Mouse (Mus musculus): ENCODE results near the gene Rbm44.

Gene Rbm44

DNA sequence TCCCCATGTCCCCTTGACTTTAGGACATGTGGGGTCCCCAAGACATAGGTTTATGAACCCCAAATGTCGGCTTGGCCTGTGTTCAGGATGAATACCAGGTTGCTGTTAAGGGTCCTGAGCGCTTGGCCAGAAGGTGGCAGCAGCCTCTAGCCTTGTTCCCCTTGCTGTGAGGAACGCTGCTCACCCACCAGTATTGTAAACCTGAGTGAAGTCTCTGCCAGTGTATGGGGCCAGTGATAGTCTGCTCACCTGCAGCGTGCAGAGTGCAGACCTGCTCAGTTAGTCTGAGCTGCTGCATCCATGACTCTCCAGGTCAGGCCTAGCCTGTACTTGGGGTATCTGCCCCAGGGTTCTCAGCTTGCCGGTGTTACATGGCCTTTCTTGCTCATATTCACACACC lies 34.2 kb downstream of the Rbm44 start:
- peak; percentile 80 for DNase-seq (ENCODE audit: low spot score)

DNA sequence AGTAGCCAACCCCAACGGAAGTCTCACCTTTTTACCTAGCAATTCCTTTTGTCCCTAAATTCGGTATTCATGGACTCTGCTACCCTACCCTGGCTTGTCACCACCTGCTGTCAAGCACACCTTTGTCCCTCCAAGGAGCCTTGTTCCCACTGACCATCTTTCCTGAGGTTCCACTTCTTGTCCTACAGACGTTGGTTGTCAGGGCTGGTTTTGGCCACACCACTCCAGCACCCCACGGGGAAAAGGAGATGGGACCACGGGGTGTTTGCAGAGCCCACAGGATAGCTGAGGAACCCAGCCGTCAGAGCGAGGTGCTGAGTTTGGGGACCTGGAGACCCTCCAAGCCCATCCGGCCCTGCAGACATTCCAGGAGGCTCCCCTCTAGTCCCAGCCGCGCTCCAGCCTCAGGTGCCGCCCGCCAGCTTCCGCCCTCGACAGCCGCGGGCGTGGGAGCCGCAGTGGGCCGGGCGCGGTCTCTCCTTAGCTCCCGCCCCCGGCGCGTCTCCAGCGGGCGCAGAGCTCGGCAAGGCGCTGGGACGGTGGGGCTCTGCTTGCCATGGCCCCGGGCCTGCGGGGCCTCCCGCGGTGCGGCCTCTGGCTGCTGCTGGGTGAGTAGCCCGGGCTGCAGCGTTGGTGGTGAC lies 34.8 kb downstream of the Rbm44 start, which contains the start of gene Ramp1:
Gene Ramp1, plus strand, starts transcription at position 290 of the 641 bp plus-strand sequence.
- DNase-seq (ENCODE audit: low spot score), result peak; percentile 68

DNA sequence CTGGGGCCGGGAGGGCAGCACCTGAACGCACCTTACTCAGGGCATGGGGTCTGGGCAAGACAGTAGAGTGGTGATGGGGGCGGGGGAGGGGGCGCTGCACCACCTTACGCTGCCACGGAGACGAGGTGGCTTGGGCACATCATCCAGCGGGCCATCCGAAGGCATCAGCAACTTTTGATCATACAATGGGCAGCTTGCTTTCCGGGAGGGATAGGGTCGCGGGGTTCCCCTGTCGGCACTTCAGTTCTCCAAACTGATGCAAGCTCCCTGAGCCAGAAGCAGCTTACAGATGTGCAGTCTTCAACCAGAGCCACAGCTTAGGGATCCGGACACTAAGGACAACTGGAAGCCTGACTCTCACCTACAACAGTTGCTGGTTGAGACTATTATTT lies 35.3 kb downstream of the Rbm44 start:
- peak; percentile 42 for DNase-seq (ENCODE audit: low spot score)

DNA sequence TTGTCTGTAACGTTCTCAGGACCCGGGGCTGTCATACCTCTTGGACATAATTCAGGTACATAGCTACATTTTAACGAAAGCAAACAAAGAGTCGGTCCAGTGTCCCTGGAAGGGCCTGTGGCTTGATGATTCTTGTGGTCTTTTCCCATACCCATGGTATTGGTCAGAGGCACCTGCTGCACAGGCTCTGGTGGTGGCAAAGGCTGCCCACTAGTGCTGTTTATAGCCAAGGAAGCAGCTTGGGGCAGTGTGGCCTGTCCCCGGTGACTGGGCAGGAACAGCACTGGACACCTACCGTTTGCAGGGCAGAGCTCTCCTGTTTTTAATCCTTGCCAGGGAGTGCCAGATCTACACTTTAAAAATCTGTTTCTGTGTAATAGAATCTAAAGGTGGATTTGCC lies 35.8 kb downstream of the Rbm44 start:
- peak; percentile 38 for DNase-seq (ENCODE audit: low spot score)

DNA sequence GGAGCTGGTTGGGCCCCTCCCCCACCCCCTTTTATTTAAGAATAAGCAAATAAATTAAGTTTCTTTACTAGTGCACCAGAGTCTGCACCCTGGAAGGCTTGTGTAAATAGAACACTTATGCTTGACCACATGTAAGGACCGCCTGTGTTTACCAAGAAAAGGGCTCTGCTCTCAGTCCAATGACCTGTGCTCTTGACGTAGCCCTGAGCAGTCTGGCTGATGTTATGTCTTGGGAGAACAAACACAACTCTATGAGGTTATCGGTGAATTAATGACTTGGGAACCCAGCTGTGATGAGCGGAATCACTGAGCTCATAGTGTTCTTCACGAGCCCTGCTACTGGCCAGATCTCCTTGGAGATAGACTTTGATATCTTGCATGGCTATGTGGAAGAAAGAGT lies 36.4 kb downstream of the Rbm44 start:
- DNase-seq (ENCODE audit: low spot score), result peak; percentile 14

DNA sequence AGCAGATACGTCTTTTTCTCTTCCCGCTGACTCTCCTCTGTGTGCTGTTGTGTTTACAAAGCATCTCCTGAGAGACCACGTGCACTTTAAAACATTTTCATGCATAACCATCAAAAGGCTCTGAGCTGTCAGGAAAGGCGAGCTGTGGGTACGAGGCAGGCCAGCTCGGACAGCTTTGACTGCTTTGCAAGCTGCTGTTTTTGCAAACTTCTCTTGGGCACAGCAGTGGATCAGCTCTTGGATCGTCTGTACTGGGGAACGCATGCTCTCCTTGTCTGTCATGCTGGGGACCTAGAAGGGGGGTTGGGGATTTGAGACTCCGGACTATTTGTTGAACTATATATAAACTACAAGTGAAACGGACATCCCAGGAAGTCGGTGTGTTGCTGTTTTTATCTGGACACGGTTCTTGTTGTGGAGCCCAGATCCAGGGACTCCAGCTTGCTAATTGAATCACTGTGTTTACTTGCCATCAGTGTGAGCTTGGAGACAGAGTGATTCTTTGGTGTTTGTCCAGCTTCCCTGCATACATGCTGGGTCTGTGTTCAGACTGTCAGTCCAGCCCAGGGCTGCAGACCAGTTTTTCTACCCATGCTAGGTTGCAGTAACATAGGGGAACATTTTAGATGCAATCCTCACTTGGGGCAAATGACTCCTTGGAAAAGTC lies 37.0 kb downstream of the Rbm44 start:
- DNase-seq (ENCODE audit: low spot score), result peak; percentile 31

DNA sequence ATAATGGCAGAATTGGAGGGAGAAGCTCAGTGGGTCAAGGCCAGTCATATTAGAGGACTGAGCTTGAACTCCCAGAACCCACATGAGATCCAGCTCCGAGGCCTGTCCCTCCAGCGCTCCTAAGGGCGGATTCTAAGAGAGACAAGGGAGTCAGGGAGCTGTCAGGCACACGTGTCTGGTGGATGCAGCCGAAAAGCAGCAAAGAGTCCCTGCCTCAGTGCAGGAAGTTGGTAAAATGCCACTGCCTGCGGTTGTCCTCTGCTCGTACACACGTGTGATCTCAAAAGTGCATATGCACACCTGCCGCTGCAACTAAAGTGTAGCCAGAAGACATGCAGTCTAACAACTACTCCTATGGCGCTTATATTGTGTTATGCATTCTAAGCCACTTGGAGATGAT lies 38.4 kb downstream of the Rbm44 start:
- DNase-seq (ENCODE audit: low spot score), result peak; percentile 29

DNA sequence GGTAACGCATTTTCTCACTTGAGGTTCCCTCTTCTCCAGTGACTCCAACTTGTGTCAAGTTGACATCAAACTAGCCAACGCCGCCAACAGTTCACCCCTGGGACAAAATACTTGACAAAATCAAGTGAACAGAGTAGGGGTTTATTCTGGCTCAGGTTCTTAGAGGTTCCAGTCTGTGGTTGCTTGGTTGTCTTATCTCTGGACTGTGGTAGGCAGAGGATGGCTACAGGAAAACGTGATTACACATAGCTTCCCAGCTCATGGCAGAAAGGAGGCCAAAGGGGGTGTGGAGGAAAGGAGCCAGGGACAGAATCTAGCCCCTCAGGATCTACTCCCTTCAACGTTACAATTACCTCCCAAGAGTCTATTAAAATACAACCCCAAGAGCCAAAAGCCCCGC lies 41.8 kb downstream of the Rbm44 start:
- no peak for DNase-seq (ENCODE audit: low spot score)

DNA sequence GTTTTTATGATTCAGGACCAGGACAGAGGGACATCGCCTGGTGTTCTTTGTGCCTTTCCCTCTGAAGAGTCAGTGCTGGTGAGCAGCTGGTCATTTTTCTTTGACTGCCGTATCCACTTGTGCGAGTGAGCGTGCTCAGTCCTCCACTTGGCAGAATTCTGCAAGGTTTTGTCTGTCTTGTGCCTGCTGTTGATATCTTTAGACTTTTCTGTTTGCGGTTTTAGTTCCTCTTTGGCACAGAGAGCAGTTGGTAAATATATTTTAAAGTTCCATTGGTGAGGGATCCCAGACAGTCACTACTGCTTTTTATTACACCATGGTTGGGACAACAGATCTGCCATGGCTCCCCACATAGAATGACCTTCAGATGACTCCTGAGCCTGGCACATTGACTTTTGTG lies 42.4 kb downstream of the Rbm44 start:
- DNase-seq (ENCODE audit: low spot score), result no peak

DNA sequence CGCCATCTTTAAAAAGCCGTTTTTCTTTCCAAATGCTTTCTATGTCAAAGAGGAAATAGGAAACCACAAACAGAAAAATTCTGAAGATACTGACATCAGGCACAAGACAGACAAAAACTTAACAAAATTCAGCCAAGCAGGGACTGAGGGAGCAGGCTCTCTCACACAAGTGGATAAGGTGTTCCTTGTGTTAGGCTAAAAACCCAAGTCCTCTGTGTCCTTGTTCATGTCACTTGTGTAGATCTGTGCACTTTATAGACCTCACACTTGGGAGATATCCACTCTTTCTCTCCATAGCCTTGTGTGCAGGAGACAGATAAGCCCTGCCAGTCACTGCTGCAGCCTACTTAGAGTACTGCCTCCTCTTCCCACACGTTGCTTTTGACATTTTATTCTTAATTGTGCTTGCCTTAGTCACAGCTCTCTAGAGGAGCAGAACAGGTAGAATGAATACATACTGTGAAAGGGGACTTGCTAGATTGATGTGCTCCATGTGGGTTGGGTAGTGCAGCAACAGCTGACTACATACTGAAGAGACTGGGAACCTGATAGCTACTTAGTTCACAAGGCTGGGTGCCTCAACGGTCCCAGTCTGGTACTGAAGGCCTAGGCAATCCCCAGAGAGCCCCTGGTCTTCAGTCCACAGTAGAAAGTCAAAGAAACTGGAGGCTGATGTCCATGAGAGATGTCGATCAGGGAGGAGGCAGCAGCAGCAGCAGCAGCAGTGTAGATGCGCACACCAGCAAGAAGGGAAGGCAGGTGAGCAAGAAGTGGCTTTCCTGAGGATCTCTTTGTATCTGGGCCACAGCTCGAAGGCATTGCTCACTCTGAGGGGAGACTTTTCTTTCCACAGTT lies 43.1 kb downstream of the Rbm44 start:
- no peak for DNase-seq (ENCODE audit: low spot score)

DNA sequence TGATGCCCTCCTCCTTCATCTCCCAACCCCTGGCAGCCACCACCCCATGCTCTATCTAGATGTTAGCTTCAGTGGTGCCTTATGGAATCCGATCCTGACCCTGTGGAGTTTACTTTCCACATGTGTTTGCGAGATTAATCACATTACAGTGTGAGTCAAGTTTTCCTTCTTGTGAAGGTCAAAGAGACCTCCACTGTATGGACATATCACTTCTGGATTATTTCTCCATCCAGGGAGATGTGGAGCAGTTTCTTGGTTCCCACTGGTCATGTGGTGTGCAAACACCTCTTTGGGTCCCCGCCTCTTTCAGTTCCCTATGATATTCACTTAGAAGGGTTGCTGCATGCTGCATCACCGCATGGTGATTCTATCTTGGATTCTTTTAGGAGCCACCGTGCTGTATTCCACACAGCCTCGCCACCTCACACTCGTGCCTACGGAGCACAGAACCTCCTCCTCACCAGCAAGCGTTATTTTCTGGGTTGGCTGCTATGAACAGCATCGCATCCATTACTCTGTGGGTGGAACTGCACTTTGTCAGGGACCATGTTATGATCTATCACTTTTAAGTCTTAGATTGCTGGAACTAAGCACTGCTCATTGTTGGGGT lies 44.1 kb downstream of the Rbm44 start:
- no peak for DNase-seq (ENCODE audit: low spot score)

DNA sequence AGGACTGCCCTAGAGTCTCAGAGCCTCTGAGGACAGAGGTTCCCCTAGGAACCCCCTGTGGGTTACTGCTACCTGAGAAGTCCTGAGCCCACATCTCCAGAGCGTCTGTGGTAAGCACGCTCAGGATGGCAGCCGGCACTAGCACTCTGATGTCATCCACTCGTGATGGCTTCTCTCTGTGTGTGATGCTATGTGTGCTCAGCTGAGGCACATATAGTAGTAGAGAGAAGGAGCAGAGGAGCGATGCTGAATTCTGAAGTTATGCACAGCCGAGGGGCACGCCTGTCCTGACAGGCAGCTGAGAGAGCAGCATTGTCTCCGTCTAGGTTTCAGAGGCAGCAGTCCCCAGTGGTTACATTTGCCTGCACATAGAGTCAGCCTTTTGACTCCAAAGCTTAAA lies 47.3 kb downstream of the Rbm44 start:
- no peak for DNase-seq (ENCODE audit: low spot score)

DNA sequence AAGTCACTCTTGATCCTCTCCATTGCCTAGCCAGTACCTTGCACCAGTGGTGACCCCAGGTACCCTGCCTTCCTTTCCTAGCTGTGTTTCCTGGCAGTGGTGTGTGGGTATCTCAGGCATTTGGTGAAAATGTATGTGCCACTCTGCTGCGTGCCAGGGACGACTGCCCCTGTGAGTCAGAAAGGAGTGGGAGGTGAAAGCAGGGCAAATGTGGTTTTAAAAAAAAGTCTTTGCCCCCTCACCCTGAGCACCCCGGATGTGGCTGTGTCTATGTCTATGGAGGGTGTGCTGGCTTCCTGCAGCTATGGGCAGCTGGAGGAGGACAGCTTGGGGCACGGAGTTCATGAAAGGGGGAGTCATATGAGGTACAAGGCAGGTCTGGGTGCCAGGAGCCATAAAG lies 48.4 kb downstream of the Rbm44 start:
- DNase-seq (ENCODE audit: low spot score), result no peak

DNA sequence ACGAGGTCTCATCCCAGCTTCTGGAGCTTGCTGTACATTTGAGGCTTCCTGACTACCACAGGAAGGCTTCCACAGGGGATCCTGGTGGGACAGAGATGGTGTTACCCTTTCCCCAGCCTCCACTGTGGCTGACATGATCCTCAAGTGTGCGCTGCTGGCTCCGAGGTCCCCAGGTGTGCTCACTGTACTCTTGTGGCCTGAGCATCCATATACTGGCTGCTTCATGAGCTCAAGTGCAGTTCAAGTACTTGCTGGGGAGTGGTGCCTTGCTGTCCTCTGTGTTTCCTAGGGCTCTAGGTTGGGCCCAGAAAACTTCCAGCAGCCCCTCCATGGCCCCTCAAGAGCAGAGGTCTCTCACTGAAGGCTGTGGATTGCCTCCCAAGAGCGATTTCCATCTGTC lies 48.8 kb downstream of the Rbm44 start:
- no peak for DNase-seq (ENCODE audit: low spot score)

DNA sequence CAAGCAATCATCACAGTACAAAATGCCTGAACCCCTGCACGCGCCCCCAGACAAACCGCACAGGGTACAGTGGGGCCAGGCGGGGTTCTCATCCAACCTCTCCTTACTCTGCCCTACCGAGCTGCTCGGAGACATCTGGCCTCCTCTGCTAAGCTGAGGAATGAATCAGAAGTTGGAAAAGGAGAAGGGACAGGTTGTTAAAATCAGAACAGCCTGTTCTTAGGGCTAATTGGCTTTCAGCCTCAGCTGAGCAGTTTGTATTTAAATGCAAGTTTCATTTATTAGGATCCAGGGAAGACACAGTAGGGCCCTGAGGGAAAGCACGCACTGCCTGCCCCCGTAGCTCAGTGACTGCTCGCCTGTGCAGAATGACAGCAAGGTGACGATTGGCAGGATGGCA lies 54.9 kb downstream of the Rbm44 start:
- DNase-seq (ENCODE audit: low spot score), result no peak

DNA sequence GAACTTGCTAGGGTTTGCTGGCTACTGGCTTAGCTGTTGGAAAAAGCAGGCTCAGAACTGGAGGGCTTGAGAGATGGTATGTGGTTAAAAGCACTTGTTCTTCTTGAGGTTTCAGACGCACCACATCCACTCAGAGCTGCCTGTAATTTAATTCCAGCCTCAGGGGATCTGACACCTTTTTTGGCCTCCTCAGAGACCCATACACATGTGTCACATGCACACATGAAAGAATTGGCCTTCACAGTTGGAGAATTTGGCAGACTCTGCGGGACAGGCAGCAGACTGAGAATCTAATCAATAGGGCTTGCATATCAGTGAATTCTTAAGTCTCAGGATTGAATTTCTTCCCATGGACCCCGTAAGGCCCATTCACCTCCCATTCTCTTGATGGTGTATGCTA lies 56.2 kb downstream of the Rbm44 start:
- no peak for DNase-seq (ENCODE audit: low spot score)

DNA sequence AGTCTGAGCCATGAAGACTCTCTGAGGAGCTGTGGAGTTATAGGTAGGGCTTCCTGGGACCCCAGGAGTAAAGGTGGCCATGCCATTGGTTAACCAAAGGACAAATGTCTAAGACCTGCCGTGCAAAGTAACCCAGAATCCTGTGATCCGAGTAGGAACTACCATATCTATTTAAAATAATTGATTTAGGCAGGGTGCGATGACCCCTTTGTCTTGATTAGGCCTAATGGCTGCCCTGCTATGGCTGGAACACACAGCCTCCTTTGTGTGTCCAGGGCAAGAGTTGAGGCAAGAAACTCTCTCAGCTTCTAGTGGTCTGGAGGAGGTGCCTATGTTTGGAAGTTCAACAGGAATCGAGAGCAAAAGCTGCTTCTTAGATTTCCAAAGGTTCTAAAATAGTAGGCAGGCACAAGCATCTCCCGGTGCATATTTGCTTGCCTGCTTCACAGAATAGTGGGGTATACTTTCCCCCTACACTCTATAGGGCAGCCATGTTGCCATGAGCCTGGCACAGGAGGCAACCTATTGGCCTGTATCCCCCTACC lies 59.4 kb downstream of the Rbm44 start:
- DNase-seq (ENCODE audit: low spot score), result no peak

DNA sequence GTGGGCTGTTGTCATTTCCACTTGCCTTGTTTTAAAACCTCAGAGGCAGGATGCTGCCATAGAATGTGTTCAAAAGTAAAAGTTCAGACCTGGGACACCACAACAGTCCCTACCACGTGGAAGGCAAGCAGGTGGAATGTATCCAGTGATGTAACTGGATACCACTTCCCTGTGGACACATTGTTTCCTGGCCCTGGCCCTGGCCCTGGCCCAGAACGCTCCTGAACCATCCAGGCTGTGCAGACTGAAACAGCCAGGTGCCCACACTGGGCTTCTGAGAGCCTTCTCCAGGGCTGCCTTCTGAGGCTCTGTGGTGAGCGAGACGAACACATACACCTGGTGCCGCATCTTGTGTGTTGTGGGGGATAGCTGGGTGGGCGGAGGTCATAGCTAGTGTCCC lies 60.8 kb downstream of the Rbm44 start:
- no peak for DNase-seq (ENCODE audit: low spot score)

DNA sequence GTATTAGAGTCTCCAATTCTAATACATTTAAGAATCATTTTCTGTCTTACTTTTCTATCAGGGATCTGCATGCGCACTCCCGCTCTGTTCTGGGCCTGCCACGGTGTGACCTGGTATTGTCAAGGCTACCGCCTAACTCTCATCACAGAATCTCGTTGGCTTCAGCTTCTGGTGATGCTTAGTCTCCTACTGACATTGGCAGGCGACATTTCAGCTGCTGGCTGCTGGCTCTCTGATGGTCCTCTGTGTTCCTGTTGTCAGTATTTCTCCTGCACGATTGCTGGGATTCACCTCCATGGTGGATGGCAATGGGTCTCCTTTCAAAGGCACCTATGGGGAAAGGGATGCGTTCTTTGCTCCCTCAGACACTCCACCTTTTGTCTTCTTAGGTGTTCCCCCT lies 61.4 kb downstream of the Rbm44 start:
- DNase-seq (ENCODE audit: low spot score), result no peak

DNA sequence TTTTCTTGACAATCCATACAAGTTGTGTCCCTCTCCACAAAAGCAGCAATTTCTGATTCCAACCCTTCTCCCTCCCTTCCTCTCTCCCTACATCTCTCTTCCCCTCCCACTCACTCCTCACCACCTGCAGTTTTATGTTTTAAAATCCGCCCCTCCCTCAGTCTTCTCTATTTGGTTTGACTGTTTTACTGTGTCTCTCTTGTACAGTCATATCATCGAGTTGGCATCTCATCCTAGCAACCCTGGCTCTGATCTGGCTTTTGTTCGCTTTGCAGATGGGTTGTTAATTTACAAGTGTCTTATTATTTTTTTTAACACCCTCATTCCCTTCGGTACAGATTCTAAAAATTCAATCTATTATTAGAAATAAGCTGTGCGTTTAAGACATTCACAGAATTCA lies 62.0 kb downstream of the Rbm44 start:
- no peak for DNase-seq (ENCODE audit: low spot score)

DNA sequence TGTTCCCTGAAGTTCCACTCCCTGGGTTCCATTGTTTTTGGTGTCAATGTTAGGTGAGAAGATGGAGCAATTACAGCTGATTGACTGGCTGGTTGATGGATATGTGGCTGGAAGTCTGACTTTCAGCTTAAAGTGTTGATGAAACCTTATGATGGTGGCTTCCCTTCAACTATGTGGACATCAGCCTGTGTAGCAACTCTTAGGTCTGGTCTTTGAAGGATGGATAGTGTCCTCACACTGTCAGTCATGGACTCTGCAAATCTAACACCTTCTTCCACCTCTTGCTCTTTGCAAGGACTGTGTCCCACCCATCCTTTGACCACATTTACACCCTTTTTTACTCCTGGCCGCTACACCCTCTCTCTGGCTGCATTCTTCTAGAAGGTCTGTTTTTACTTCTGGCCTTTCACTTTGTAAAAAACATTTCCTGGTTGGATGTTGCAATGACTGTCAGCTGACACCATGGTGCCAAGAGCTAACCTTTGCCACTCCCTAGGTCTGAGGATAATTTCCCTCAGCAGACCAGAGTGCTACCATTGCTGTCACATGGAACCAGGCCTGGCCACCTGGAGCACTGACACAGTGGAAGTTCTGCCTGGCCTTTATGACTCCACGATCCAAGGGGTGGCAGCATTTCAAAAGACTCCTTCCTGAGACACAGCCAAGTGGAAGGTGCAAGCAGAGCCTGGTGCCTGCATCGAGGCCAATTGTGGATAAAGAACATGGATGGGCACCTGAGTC lies 62.6 kb downstream of the Rbm44 start:
- no peak for DNase-seq (ENCODE audit: low spot score)

DNA sequence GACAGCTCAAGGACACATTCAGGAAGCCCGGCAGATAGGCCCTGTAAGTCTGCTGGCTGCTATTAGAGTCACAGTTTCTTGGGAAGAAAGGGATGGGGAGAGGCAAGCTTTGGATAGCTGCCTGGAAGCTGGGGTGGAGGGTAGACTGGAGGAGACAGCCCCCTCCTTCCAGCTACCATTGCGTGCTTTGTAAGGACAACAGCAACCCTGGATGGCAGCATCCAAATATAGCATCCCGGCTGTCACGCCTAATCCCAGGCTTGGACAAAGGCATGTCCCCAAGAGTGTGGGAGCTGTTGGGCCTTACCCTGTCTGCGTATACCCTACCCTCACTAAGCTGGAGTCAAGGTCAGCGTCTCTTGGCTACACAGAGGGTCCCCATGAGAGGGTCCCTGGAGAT lies 64.5 kb downstream of the Rbm44 start:
- peak; percentile 59 for DNase-seq (ENCODE audit: low spot score)

Data from testis, postnatal 10 days (tissue).